Comparison of ENCODE assay signal across 9 mouse cellular contexts in the genomic region with DNA sequence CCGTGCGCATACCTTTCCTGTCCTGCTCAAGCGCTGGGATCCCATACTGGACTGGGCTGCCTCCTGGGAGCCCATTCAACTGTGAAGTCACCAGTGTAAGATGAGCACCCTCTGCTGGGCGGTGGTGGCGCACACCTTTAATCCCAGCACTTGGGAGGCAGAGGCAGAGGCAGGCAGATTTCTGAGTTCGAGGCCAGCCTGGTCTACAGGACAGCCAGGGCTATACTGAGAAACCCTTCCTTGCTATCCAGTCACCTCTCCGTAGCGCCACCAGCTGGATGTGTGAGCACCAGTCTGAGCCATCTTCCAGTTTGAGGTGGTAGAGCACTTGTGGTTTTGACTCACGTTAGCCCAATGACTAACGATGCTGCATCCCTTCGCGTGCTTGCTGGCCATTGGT. TPM values are rescaled to one million over a fixed set of nuclear protein-coding genes. Genes with fewer than 3 reads are reported as not detected.
DNase-seq lines count a peak whose midpoint lies in the region; ATAC-seq and TF ChIP-seq lines count a peak whose summit lies in the region.
"Had no signal": no experiment of that assay in that cellular context is flagged by ENCODE, and none has a peak within 500 bp of the region (broad histone marks: within the 10 kb centered on the region; RNA-seq: fewer than 3 reads in every experiment).

No protein-coding gene starts in this region.

- H3K27ac ChIP-seq in lung, postnatal 0 days (ENCODE audit: low read length): no peak overlapping the region

- H3K4me1 ChIP-seq in lung, postnatal 0 days (ENCODE audit: insufficient read depth, low read depth, low read length): peaks cover 13% of the 10 kb centered on the region; the same call in 1 of the 2 replicates

- TF ChIP-seq EP300 in lung, postnatal 0 days (IDR thresholded peaks at IDR 0.05): no peak

- H3K36me3 ChIP-seq in lung, postnatal 0 days (ENCODE audit: insufficient read depth, low read length): no peaks in the 10 kb centered on the region
- no peaks in the 10 kb centered on the region for H3K36me3 ChIP-seq in splenic B cell, adult 2 months (ENCODE audit: control insufficient read depth, insufficient read depth, low read length, poor library complexity, severe bottlenecking)

- no peak overlapping the region for H3K9ac ChIP-seq in lung, postnatal 0 days (replicated peaks; ENCODE audit: low read depth)

- H3K27me3 ChIP-seq in lung, postnatal 0 days (replicated peaks; ENCODE audit: insufficient read depth, low read length): no peaks in the 10 kb centered on the region
- no peaks in the 10 kb centered on the region for H3K27me3 ChIP-seq in splenic B cell, adult 2 months (ENCODE audit: control insufficient read depth, insufficient read depth, low read length, poor library complexity, severe bottlenecking)

- no peak overlapping the region for H3K4me3 ChIP-seq in lung, postnatal 0 days (ENCODE audit: low read depth, low read length)
- H3K4me3 ChIP-seq: megakaryocyte, embryonic 14.5 days had no signal

- peak; percentile 53 for TF ChIP-seq CTCF in lung, postnatal 0 days (IDR thresholded peaks at IDR 0.05)

- DNase-seq in cerebellum, adult 11-12 months: peak; percentile 39
- no peak for DNase-seq in cerebellum, adult 11 months
- no peak for DNase-seq in lung, postnatal 0 days (ENCODE audit: low spot score)
- DNase-seq in lung, postnatal 25 days (ENCODE audit: low spot score): no peak
- DNase-seq in cerebellum, postnatal 25 days: peak; percentile 31 to 39
- peak; percentile 37 for DNase-seq in splenic B cell, adult 2 months (ENCODE audit: low read depth, low spot score)
- DNase-seq in right cerebral cortex, adult 18-20 months: no peak

- H3K4me2 ChIP-seq in lung, postnatal 0 days (replicated peaks; ENCODE audit: low read depth, low read length): no peak overlapping the region

- H3K9me3 ChIP-seq in lung, postnatal 0 days (ENCODE audit: low read length): no peaks in the 10 kb centered on the region
- H3K9me3 ChIP-seq: megakaryocyte, embryonic 14.5 days had no signal

- ATAC-seq in lung, postnatal 0 days: no peak
- no peak for ATAC-seq in frontal cortex, adult (ENCODE audit: low TSS enrichment)

- 53% methylated on average over 12 of the region's 12 CpGs for WGBS in lung, postnatal 0 days

RNA-seq across cellular contexts. Expression of a gene that starts 3.0 kb away (rescaled TPM):
- 46.1 and 58.7 TPM in 2 replicates for polyA plus RNA-seq in lung, postnatal 0 days (2015; fragmentation: Nextera tagmentation; extraction: Ambion mirVana)

RNA-seq across cellular contexts. Expression of a gene that starts 48.0 kb away (rescaled TPM):
- polyA plus RNA-seq in lung, postnatal 0 days (2015; fragmentation: Nextera tagmentation; extraction: Ambion mirVana): 1.3 and 1.4 TPM in 2 replicates

RNA-seq across cellular contexts. Expression of a gene that starts 52.0 kb away (rescaled TPM):
- 0.13 and 0.15 TPM in 2 replicates for polyA plus RNA-seq in lung, postnatal 0 days (2015; fragmentation: Nextera tagmentation; extraction: Ambion mirVana)

RNA-seq across cellular contexts. Expression of a gene that starts 52.6 kb away (rescaled TPM):
- 0.11 and 0.24 TPM in 2 replicates for polyA plus RNA-seq in lung, postnatal 0 days (2015; fragmentation: Nextera tagmentation; extraction: Ambion mirVana)

Comparison
In these comparisons a context has a peak if more than half of its experiments do, and no peak if none do; other contexts are left out.
1. DNase-seq: peak in cerebellum, adult 11-12 months (single experiment), cerebellum, postnatal 25 days (2 of 2) and splenic B cell, adult 2 months (single experiment); none in cerebellum, adult 11 months (single experiment), lung, postnatal 0 days (single experiment), lung, postnatal 25 days (single experiment) and right cerebral cortex, adult 18-20 months (single experiment).